Mouse (Mus musculus): ENCODE results near the gene Abca7.
"Not testable (repeated sequence)": the region's sequence is repeated elsewhere in the genome, so short reads cannot be mapped to it uniquely, and the experiment has no call there.

Abca7 gene

DNA sequence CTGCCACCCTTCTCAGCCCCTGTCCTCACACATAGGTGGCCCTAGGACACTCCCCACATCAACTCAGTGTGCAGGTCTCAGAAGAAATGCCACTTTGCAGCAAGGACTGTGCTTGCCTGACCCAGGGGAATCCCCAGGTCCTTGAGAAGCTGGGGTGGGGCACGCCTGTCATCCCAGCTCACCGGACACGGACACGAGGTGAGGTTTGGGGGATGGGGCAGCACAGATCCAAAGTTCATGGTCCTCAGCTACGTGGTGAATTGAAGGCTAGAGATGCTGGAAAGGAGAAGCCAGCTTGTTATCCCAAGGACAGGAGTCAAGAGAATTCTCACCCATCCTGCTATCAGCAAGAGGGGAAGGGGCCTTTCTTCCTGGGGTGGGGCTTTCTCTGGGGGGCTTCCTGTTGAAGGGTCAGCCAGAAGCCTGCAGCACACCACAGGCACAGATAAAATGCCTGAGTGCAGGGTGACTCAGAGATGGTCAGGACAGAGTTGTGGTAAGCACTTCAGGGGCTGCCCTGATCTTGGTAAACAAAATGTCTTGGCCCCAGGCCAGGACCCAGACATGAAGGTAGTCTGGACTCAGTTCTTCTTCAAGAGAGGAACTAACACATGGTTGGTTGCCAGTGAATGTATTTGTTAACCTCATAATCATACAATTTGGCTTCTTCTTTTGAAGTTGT, 36.6 kb downstream of the Abca7 start:
- in situ Hi-C loops (cut with MboI; ENCODE audit: unreplicated experiment in 2 of 2) = loop anchor here (5.0 kb wide), 1 partner anchor 46 kb away; the partner anchor contains the start of gene Cnn2 (in 2 of the 2)

DNA sequence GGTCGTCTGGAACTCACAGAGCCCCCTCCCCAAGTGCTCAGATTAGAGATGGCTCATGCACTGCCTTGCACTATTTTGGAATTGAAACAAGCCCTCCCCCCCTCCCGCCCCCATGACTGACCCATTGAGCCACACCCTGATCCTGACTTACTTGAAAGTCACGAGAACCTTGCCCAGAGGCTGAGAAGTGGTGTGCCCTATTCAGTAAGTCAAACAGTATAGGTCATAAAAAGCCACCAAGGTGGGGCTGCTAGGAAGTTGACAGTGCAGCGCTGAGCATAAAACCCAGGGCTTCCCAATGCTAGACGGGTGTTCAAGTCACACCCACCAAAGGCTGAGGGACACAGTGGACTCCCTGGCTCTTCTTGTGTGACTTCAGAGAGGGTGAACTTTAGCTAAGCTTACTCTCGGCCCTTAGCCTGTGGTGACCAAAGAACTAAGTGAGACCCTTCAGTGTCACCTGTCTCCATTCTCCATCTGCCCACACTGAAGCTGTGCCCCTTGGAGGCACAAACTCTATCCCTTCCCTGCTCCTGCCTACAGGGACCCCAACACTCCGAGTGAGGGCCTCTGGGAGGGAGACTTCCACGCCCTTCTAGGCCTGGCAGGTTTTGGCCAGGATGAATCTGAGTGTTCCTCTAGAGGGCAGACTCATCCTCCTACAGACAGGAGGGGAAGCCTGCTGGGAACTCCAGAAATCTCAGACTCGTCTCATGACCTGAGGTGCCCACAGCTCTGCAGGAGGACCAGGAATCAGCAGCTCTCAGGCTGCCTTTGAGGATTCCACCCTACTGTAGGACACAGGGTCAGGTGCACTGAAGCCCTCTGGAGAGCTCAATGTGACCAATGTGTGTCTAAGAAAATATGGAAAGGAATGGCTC, 37.5 kb downstream of the Abca7 start:
- in situ Hi-C loops (cut with MboI; ENCODE audit: unreplicated experiment in 2 of 2) = loop anchor here (5.0 kb wide), 1 partner anchor 46 kb away; the partner anchor contains the start of gene Cnn2 (in 2 of the 2)

- in situ Hi-C loops (cut with MboI; ENCODE audit: unreplicated experiment in 2 of 2) = no loop called here
Measured at GRCm38 (mm10) chr10:80035148-80035547, 38.9 kb downstream of the Abca7 start.

GRCm38 (mm10) chr10:80035686-80036085, 39.4 kb downstream of the Abca7 start:
- in situ Hi-C loops (cut with MboI; ENCODE audit: unreplicated experiment in 2 of 2) = no loop called here

DNA sequence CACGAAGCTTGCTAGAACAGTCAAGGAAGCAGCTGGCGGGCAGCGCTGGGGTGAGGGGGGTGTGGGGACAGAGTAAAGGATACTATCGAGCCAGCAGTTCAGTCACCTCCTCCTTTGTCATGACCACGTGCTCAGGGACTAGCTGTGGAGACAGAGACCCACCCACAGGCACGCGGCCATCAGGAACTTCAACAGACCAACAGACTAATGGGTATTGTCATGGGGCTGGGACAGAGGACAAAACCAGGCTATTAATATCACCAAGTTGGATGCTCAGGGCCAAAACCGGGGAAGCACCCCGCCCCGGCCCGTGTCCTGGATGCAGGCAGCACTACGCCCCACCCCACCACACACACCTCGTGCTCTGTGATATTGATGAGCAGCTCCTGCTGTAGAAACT, 40.5 kb downstream of the Abca7 start:
- in situ Hi-C loops (cut with MboI; ENCODE audit: unreplicated experiment in 2 of 2) = no loop called here

GRCm38 (mm10) chr10:80039559-80039979, 43.3 kb downstream of the Abca7 start, which contains the start of gene Polr2e:
Polr2e (minus strand) TSS chr10:80039795.
- in situ Hi-C loops (cut with MboI; ENCODE audit: unreplicated experiment in 2 of 2) = no loop called here

- in situ Hi-C loops (cut with MboI; ENCODE audit: unreplicated experiment in 2 of 2) = not testable (repeated sequence)
Measured at GRCm38 (mm10) chr10:80041409-80042060, 45.2 kb downstream of the Abca7 start.

DNA sequence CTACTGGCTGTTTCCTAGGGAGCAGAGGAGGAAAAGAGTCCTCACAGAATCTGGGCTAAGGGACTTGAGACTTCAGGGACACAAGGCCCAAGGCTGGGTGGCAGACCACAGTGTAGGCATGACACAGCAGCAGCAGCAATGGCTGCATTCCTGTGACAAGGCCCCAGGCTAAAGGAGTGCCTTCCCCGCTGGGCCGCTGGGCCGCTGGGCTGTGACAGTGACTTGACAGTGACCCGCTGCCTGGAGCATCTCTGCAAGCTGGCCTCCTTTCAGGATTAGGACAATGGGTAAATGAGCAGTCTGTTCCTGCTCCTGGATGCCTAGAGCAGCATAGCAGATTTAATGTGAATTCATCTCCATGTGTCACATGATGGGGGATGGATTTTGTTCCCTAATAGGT, 47.8 kb downstream of the Abca7 start:
- in situ Hi-C loops (cut with MboI; ENCODE audit: unreplicated experiment in 2 of 2) = no loop called here

DNA sequence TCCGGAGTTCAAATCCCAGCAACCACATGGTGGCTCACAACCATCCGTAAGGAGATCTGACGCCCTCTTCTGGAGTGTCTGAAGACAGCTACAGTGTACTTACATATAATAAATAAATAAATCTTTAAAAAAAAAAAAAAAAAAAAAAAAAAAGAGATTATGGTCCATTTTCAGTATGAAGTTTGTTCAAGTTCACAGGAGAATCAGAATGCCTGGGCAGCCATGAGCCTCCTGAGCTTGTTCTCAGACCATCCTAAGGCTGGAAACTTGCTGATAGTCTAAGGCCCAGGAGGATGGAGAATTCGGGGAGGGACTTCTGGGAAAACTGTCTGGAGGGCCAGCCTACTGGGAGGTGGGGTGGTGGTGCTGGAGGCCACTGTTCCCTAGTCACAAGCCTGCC, 49.1 kb downstream of the Abca7 start:
- in situ Hi-C loops (cut with MboI; ENCODE audit: unreplicated experiment in 2 of 2) = not testable (repeated sequence)

GRCm38 (mm10) chr10:80045766-80046165, 49.5 kb downstream of the Abca7 start:
- in situ Hi-C loops (cut with MboI; ENCODE audit: unreplicated experiment in 2 of 2) = no loop called here

DNA sequence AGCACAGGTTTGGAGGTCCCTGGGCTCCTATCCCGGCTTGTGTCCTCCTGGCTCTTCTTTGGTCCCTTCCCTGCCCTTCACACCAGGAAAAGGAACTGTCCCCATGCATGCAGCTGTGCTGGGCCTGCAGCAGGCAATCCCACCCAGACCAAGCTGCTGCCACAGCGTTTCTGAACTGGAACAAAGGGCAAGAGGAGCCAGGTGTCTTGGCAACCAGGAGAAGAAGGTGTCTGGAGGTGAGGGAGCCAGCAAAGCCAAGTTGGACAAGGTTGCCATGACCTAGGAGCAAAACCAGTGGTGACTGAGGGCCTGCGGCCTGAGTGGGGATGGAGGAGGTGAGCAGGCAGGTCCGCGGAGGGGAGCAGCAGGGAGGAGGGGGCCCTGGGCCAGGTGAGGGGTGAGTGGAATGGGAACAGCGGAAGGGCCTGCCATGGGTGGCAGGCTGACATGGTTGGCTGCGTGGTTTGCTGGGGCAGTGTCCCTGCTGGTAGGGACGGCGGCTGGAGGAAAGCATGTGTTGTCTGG, 50.8 kb downstream of the Abca7 start, which contains the start of gene Gpx4:
TSS of gene Gpx4 (plus strand) at position 126 of the 525 bp plus-strand sequence.
- in situ Hi-C loops (cut with MboI; ENCODE audit: unreplicated experiment in 2 of 2) = no loop called here

DNA sequence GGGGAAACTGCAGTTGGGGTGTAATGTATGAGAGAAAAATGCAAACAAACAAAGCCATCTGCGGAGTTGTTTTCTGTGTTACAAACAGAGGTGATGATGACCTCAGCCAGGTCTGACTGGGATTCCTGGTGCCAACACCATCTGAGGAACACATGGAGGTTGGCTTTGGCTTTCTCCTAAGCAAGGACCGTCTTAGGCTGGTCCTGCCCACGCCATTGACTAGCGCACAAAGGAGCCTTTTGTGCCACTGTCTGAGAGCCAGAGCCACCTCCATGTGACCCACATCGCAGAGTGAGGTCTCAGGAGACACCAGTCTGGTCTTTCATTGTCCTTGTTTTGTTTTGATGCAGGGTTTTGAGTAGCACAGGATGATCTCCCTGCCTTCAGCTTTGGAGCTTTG, 52.1 kb downstream of the Abca7 start:
- in situ Hi-C loops (cut with MboI; ENCODE audit: unreplicated experiment in 2 of 2) = no loop called here

DNA sequence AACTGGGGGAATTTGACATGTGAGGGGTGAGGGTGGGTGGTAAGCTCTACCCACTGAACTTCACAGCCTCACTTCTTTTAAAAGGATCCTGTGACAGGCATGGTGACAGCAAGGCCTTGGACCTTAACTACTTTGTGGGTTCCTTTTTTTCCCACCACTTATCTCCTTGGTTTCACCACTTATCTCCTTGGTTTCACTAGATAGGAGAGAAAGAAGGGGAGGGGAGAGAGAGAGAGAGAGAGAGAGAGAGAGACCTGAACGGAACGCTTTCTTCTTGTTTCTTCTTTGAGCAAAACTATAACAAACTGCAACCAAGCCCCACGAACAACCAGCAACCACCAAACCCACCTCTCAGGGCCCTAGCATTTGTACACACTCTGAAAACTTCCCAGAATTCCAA, 52.5 kb downstream of the Abca7 start:
- in situ Hi-C loops (cut with MboI; ENCODE audit: unreplicated experiment in 2 of 2) = no loop called here

DNA sequence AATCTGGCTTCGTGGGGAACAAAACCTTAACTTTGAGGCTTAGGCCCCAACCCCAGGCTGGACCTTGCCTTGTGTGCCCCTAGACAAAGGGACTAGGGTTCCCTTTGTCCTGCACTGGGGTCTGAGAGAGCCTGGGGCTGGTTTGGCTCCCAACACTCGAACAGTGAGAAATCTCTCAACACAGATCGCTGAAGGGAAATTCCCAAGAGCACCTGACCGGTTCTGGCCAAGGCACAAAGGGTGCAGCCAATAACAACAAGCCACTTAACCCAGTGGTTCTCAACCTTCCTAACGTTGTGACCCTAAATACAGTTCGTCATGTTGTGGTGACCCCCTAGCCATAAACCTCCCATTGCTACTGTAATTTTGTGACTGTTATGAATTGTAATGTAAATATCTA, 54.0 kb downstream of the Abca7 start:
- in situ Hi-C loops (cut with MboI; ENCODE audit: unreplicated experiment in 2 of 2) = loop anchor here in 1 of 2 experiments (5.0 kb wide), 1 partner anchor 62 kb away; no protein-coding TSS in a partner anchor

- in situ Hi-C loops (cut with MboI; ENCODE audit: unreplicated experiment in 2 of 2) = loop anchor here in 1 of 2 experiments (5.0 kb wide), 1 partner anchor 61 kb away; no protein-coding TSS in a partner anchor
Measured at GRCm38 (mm10) chr10:80050885-80051617, 54.8 kb downstream of the Abca7 start.

GRCm38 (mm10) chr10:80051618-80052373, 55.5 kb downstream of the Abca7 start:
- in situ Hi-C loops (cut with MboI; ENCODE audit: unreplicated experiment in 2 of 2) = loop anchor here in 1 of 2 experiments (5.0 kb wide), 1 partner anchor 61 kb away; no protein-coding TSS in a partner anchor

GRCm38 (mm10) chr10:80052374-80052764, 56.1 kb downstream of the Abca7 start:
- in situ Hi-C loops (cut with MboI; ENCODE audit: unreplicated experiment in 2 of 2) = loop anchor here in 1 of 2 experiments (5.0 kb wide), 1 partner anchor 60 kb away; no protein-coding TSS in a partner anchor

GRCm38 (mm10) chr10:80053259-80053780, 57.0 kb downstream of the Abca7 start:
- in situ Hi-C loops (cut with MboI; ENCODE audit: unreplicated experiment in 2 of 2) = loop anchor here in 1 of 2 experiments (5.0 kb wide), 1 partner anchor 59 kb away; no protein-coding TSS in a partner anchor

All from v-Abl transformed pro-B cells (cell line).